Mouse (Mus musculus): Measurements from ENCODE around the gene Tpk1.

Gene Tpk1

GRCm38 (mm10) chr6:43442191-43442590 is 223.9 kb downstream of the Tpk1 start:
- DNase-seq (ENCODE audit: low read depth, low spot score) = no peak

- no peak for DNase-seq (ENCODE audit: low read depth, low spot score)
Observed at GRCm38 (mm10) chr6:43435987-43436541, 230.0 kb downstream of the Tpk1 start.

- no peak for DNase-seq (ENCODE audit: low read depth, low spot score)
Observed at GRCm38 (mm10) chr6:43434365-43434764, 231.7 kb downstream of the Tpk1 start.

- DNase-seq (ENCODE audit: low read depth, low spot score) = no peak
Observed at GRCm38 (mm10) chr6:43424978-43425377, 241.1 kb downstream of the Tpk1 start.

GRCm38 (mm10) chr6:43420358-43420979 is 245.6 kb downstream of the Tpk1 start:
- no peak for DNase-seq (ENCODE audit: low read depth, low spot score)

GRCm38 (mm10) chr6:43408949-43409348 is 257.1 kb downstream of the Tpk1 start:
- no peak for DNase-seq (ENCODE audit: low read depth, low spot score)

- no peak for DNase-seq (ENCODE audit: low read depth, low spot score)
Observed at GRCm38 (mm10) chr6:43403076-43403475, 263.0 kb downstream of the Tpk1 start.

- no peak for DNase-seq (ENCODE audit: low read depth, low spot score)
Observed at GRCm38 (mm10) chr6:43402219-43402997, 263.7 kb downstream of the Tpk1 start.

- DNase-seq (ENCODE audit: low read depth, low spot score) = no peak
Observed at GRCm38 (mm10) chr6:43396426-43396825, 269.7 kb downstream of the Tpk1 start.

GRCm38 (mm10) chr6:43395538-43395937 is 270.5 kb downstream of the Tpk1 start:
- DNase-seq (ENCODE audit: low read depth, low spot score) = no peak

- no peak for DNase-seq (ENCODE audit: low read depth, low spot score)
Observed at GRCm38 (mm10) chr6:43391358-43391757, 274.7 kb downstream of the Tpk1 start.

- no peak for DNase-seq (ENCODE audit: low read depth, low spot score)
Observed at GRCm38 (mm10) chr6:43387273-43387672, 278.8 kb downstream of the Tpk1 start.

- DNase-seq (ENCODE audit: low read depth, low spot score) = no peak
Observed at GRCm38 (mm10) chr6:43384841-43385240, 281.2 kb downstream of the Tpk1 start.

GRCm38 (mm10) chr6:43384304-43384703 is 281.8 kb downstream of the Tpk1 start:
- no peak for DNase-seq (ENCODE audit: low read depth, low spot score)

- DNase-seq (ENCODE audit: low read depth, low spot score) = no peak
Observed at GRCm38 (mm10) chr6:43382750-43383149, 283.3 kb downstream of the Tpk1 start.

GRCm38 (mm10) chr6:43382284-43382683 is 283.8 kb downstream of the Tpk1 start:
- DNase-seq (ENCODE audit: low read depth, low spot score) = no peak

GRCm38 (mm10) chr6:43373206-43373605 is 292.9 kb downstream of the Tpk1 start:
- DNase-seq (ENCODE audit: low read depth, low spot score) = no peak

GRCm38 (mm10) chr6:43367434-43367945 is 298.6 kb downstream of the Tpk1 start:
- no peak for DNase-seq (ENCODE audit: low read depth, low spot score)

GRCm38 (mm10) chr6:43366952-43367351 is 299.1 kb downstream of the Tpk1 start:
- no peak for DNase-seq (ENCODE audit: low read depth, low spot score)

- DNase-seq (ENCODE audit: low read depth, low spot score) = no peak
Observed at GRCm38 (mm10) chr6:43363917-43364316, 302.2 kb downstream of the Tpk1 start.

- no peak for DNase-seq (ENCODE audit: low read depth, low spot score)
Observed at GRCm38 (mm10) chr6:43363291-43363820, 302.7 kb downstream of the Tpk1 start.

GRCm38 (mm10) chr6:43361248-43361647 is 304.8 kb downstream of the Tpk1 start:
- no peak for DNase-seq (ENCODE audit: low read depth, low spot score)
